Mouse (Mus musculus): ENCODE results near the gene Cdk4.

The Cdk4 gene

DNA sequence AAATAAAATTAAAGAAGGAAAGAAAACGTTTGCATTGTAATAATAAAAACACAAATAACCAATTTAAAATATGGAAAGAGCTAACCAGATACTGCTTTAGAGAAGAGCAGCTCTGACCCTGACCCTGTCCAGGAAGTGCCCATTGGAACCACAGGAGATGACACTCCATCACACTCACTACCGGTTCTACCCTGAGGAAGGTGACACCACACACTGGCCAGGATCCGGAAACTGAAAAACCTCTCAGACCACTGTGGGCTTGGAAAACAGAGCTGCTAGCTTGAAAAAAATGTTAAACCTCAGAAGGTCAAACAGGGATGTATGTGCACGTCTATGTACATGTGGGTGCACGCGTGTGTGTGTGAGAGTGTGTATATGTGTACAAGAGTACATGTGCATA lies 37.8 kb downstream of the Cdk4 start:
- DNase-seq = no peak

DNA sequence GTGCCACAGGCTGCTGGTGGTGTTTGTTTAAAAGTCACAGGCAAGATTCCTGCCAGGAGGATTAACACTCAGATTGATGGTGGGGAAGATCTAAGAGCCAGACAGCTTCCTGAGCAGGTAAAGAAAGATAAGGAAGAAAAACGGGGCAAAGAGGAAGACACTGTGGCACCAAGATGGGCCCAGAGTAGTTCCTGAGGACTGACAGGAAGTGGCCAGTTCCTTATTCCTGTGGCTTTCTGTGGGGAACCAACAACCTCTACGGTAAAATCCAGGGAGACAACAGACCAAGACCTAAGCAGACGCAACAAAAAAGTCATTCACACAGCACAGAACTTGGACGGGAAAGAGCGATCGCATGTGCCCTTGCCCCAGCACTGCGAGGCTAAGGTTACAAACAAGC lies 40.3 kb downstream of the Cdk4 start:
- DNase-seq = no peak

DNA sequence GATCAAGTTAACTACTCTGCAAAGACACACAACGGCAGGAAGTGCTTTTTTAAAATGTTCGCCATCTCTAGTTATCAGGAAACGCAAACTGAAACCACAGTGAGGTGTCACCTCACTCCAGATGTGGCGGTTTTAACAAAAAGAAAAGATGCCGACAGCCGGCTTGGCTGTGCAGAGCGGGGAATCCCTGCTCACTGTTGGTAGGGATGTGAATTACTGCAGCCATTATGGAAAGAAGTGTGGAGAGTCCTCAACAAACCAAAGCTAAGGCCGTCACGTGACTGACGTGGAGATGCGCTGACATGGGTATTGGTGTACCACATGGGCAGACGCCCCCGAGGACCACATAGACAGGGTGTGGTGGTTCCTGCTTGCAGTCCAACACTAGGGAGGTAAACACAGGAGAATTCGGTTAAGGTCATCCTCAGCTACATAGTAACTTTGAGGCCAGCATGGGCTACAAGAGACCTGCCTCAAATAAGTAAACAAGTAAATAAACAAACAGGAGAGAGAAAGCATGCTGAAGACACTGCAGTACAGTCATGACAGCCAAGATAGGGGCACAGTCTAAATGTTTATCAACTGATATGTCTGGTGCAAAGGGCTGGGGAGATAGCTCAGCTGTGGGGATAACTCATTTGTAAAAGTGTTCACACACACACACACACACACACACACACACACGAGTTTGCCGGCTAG lies 44.4 kb downstream of the Cdk4 start:
- DNase-seq = no peak

DNA sequence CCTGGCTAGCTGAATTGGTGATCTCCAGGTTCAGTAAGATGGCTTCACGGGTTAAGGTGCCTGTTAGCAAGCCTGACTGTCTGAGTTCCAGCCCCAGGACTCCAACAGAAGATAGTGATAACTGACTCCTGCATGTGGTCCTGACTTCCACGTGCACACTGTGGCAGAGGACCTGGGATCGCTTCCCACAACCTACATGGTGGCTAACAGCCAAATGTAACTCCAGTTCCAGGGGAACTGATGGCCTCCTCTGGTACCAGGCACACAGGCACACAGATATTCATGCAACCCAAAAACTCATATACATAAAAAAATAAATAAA lies 44.9 kb downstream of the Cdk4 start:
- no peak for DNase-seq

DNA sequence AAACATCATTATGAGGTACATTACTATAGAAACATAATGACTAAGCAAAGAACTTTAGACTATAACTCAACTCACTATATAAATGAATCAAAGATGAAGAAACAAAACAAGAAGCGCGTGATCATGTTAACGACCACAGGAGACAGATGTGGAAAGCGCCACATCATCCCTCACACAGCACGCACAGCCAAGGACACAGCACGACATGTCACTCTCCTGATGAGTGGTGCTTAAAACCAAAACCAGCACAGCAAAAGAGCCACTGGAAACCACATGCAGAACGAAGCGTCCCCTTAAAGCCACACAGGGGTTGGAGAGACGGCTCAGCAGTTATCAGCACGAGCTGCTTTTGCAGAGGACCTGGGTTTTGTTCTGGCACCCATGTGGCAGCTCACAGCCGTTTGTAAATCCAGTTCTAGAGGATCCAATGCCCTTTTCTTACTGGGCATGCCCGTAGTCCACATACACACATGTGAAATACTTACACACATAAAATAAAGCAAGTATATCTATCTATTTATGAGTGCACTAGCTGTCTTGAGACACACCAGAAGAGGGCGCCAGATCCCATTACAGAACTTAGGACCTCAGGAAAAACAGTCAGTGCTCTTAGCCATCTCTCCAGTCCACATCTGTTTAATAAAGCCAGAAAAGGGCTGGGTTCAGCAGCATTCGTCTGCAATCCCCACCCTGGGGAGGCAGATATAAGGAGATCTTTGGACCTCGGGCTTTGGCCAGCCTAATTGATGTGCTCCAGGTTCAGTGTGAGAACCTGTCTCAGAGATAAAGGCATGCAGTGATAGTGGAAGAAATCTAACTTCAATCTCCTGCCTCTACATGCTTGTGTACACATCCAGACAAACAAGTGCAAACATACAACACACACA lies 47.9 kb downstream of the Cdk4 start:
- DNase-seq = peak in 1 of 2 experiments; percentile 21

DNA sequence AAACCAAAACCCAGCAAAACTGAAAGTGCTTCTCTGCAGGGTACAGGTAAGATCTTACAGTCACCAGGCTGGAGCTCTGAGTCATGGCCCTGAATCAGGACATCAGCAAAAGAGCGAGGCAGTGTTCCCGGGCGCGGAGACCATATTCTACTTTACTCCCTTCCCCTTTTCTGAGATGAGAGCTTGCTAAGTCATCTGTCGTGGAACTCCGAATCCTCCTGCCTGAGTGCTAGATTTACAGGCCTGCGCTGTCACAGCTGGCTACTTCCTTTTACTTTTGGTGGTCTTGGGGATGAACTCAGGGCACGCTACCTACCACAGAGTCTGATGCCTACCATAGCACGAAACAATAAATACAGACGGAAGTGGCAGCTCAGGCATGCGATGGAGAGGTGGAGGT lies 51.1 kb downstream of the Cdk4 start:
- no peak for DNase-seq

DNA sequence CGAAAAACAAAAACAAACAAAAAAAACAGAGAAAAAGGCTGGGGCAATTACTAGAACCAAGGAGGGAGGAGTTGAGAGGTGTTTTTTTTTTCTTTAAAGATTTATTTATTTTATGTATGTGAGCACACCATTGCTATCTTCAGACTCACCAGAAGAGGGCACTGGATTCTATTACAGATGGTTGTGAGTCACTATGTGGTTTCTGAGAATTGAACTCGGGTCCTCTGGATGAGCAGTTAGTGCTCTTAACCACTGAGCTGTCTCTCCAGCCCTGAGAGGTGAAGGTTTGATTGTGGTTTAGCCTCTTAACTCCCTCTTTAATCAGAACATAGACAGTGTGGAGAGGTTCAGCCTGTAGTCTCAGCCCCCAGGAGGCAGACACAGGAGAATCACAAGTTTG lies 51.7 kb downstream of the Cdk4 start:
- DNase-seq = no peak

Data from kidney, postnatal 36 days (tissue).